Mouse (Mus musculus) lung, adult 2 months (tissue): ENCODE data around the gene Arhgap6.

Experiments used
- CTCF ChIP-seq: fragments of 200-500 bp; IDR thresholded peaks from 2 replicates; pipeline ENCODE4 v1.5.1; 2011; ENCODE audit warnings: mild to moderate bottlenecking, low read length, control low read depth; ENCODE audit not compliant: insufficient read depth
- POLR2A ChIP-seq: fragments of 200-500 bp; IDR thresholded peaks from 2 replicates; pipeline ENCODE4 v1.6.1; 2011; ENCODE audit warnings: low read depth, mild to moderate bottlenecking, control low read depth, low read length, borderline replicate concordance; ENCODE audit errors: extremely low read depth

- TF ChIP-seq CTCF = no peak
- no peak for TF ChIP-seq POLR2A
Observed at GRCm38 (mm10) chrX:169102665-169103064, 307.8 kb downstream of the Arhgap6 start.
